Mouse (Mus musculus) brain, adult 2 months (tissue): Measurements from ENCODE around the gene Ppp1r14c.
"Not testable (repeated sequence)": the region's sequence is repeated elsewhere in the genome, so short reads cannot be mapped to it uniquely, and the experiment has no call there.

Source experiments
- DNase-seq: peaks from one replicate; pipeline ENCODE4 v3.0.0; 2011; ENCODE audit warnings: low read depth, low spot score

Ppp1r14c gene

DNA sequence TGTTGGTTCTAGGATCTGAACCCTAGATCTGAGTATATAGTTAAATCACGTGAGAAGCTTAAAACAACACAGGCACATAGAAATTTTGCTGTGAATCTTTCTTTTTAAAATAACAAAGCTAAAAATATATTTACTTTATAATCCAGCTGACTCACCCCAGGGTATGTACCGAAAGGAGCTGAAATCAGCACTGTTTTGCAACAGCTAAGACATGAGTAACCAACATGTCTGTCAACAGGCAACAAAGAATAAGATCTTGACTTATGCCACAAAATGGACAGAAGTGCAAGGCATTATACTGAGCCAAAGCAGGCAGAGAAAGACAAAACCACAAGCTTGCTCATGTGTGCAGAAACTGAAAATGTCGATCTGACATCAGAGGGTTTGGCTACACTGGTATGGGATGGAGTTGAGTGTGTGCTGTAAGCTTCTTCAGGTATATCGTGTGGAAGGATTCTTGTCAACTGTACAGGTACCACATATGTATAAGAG is 100.3 kb downstream of the Ppp1r14c start:
- DNase-seq = no peak

DNA sequence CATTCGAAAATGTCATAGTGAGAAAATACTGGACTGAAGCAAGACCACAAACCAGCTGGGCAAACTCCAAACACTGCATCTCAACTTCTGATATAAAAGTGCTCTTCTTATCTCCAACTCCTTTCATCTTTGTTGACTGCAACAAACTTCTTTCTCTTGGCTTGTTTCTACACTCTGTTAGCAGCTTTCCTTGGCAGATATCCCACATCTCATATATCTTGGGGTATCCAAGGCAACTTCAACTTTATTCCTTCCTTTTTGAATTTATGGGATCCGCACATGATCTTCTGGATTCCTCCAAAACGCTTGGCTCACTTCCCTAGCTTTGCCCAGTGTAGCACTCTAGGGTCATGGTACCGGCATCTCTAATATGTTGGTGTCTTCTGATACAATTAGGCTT is 102.7 kb downstream of the Ppp1r14c start:
- DNase-seq = no peak

DNA sequence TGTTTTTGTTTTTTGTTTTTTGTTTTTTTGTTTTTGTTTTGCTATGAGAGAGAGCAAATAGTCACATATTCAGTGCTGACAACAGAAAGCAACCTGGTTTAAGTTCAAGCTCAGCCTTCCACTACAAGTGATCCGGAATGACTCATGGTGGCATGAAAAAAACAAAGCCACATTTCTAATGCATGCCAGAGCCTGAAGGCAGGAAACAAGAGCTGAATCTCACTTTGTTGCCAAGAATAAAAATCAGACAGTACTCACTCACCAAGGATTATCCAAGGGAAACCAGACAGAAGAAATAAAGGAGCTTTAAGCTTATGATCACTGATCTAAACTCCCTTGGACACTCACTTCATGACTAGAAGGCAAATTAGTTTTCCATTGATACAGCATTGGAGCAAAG is 110.8 kb downstream of the Ppp1r14c start:
- no peak for DNase-seq

DNA sequence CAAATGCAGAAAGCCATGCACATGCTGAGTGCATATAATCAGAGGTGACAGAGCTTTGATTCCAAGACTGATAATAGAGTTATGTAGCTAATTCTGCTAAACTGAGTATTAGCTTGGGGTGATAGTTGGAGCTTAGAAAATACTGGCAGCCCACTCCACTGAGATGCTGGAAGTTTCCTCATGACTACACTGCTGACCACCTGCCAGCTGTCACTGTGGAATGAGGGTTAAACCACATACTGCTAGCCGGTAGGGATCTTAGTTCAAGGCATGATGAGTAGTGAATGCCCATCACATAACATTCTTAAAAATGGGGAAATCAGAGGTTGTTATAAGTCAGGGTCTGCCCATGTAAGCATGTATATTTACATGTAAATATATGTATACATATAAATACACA is 113.9 kb downstream of the Ppp1r14c start:
- DNase-seq = no peak

DNA sequence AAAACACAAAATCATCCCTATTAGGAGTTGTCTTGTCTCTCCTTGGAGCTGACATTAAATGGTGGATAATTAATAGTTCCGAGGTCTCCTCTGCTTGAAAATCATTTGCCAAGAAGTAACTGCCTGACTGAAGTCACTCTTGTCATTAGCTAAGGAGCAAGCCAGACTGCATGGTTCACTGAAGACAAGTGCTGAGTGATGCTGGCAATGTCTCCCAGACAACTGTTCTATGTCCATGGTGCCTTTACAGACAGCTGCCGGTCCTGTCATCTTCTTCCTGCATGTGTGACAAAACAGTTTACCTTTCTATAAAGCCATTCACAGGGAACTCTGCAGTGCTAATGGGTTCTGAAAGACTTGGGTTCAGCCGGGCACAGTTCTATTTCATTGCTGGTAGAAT is 124.2 kb downstream of the Ppp1r14c start:
- no peak for DNase-seq

DNA sequence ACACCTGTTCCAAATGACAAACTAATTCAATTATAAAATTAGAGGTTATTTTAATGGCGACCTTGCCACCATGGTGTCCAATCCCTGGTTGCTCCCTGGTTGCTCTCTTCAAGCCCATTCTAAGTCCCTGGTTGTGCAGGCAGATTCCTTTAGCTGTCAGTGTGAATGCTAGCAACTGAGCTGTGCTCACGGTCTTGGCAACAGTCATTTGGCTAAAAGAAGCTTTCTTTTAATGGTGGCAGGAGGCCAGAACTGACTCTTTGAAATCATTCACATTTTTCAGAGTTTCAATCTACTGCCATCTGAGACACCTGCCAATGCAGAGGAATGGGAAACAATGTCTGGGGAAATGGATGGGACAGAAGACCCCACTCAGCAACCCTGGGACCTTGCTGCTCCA is 130.9 kb downstream of the Ppp1r14c start:
- DNase-seq = peak; percentile 54

DNA sequence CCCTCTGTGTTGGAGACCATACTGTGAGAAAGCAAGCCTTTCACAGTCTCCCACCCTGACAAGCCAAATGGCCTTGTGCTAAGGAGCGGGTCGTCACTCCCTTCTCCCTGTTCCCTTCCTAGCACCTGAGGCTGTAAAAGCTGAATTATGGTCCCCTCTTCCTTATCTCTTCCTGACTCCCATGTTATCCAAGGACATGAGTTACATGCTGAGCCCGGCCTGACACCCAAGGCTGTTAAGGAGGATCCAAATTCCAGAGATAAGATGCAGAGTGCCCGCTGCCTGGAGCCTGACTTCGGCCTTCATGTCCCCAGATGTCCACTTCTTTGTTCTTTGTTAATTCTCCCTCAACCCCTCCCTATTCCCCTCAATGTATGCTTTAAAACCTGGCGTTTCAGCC is 135.0 kb downstream of the Ppp1r14c start:
- not testable (repeated sequence) for DNase-seq

DNA sequence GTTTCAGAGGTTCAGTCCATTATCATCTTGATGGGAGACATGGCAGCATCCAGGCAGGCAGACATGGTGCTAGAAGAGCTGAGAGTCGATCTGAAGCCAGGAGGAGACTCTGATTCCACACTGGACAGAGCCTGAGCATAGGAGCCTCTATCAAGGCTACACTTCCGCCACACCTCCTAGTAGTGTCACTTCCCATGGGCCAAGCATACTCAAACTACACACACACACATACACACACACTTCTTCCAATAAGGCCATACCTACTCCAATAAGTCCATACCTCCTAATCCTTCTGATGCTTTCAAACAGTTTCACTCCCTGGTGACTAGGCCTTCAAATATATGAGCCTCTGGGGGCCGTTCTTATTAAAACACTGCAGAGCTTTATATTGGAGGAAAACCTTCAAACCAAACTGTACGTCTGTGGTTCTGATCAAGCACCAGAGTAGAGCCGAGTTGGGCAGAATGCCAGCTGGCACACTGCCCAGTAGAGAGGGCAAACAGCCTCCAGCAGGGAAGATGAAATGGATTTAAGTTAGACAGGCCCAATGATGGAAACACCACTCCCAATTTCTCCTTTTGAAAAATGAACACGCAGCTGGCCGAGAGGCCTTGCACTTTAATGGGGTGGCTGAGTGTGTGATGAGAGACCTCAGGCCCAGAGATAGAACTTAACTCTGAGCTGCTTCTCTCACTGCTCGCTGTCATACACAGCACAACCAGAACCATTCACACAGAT is 141.8 kb downstream of the Ppp1r14c start:
- DNase-seq = peak; percentile 53

DNA sequence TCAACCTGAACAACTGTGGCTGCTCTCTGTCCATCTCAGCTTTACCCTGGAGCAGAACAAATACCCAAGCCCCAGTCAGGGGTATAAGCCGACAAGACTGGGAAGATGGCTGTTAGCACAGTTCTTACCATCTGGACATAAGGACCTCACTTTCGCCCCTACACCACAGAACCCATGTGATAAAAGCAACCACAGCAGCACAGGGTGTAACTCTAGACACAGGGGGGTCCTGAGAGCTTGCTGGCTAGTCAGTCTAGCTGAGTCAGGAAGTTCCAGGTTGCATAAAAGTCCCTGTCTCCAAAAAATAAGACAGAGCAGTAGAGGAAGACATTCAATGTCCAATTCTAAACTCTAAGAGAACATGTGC is 142.3 kb downstream of the Ppp1r14c start:
- no peak for DNase-seq

DNA sequence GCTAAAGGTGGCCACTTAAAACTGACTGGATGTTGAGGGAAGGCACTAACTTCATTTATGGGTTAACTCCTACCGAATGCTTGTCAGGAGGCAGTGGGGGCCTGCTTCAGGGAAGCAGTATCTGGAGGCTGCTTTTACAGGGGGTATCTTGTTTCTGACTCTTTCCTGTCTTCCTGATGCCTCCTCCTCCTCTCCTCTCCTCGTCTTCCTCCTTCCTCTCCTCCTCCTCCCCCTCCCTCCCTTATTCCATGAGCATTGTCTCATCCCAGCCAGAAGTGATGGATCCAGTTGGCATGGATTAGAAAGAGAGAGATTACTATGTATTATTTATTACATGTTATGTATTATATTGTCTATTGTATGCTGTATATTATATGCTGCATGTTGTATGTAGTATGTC is 142.9 kb downstream of the Ppp1r14c start:
- DNase-seq = no peak

DNA sequence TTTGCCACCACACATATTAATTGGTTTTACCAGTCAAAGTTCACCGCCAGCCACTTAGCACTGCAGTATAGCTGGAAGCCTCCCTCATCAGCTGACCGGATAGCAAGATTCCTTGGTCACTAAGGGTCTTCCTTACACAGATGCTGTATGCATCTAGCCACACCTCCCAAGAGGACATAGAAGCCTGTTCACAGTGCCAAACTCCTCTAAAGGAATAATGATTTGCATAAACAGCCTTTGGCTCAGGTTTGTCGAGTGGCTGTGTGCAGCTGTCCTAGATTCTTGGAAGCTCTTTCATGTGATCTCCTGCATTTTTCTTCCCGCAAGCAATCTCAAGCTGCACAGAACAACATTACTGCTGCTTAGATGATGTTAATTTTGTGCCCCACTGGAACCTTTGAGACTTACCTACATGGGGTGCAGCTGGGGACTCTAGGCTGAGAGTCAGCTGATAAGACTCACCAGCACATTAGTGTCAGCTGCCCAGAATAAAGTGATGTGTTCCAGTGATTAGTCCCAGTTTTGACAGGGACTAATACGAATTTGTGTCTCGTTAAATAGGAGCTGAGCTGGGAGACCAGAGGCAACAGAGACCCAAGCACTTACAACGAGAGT is 143.9 kb downstream of the Ppp1r14c start:
- peak; percentile 51 for DNase-seq

DNA sequence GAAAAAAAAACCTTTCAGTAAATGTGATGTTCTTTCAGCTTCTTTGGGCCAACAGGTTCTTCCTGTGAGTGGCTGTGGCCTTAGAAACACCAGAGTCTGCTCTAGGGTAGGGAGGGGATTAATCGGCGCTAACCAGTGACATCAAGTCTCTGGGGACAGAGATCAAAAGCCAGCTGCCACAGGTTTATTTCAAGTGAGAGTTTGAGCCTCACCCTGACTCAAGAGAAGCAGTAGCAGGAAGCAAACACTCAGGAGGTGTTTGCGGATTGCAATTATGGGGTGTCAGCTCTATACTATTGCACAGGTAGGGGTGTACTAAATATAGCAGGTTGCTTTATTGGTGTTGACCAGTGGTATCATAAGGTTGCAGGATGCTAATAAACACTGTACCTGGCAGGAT is 144.6 kb downstream of the Ppp1r14c start:
- no peak for DNase-seq

DNA sequence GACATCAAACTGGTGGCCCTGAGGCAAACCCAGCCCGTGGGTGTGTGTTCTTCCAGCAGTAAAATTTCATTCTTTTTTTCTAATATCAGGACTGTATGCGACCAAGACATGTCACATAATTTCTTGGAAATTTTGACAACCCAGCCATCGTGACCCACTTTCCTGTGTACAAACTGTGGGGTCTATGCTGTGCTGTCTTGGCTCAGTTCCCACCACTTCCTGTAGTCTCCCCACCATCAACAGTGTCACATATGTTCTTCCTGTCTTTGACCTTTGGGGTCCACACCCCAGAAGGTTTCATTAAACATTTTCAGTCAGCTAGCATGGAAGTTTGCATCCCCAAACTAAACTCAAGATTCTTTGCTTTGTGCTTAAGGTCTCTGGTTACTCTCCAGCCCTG is 145.5 kb downstream of the Ppp1r14c start:
- DNase-seq = no peak

DNA sequence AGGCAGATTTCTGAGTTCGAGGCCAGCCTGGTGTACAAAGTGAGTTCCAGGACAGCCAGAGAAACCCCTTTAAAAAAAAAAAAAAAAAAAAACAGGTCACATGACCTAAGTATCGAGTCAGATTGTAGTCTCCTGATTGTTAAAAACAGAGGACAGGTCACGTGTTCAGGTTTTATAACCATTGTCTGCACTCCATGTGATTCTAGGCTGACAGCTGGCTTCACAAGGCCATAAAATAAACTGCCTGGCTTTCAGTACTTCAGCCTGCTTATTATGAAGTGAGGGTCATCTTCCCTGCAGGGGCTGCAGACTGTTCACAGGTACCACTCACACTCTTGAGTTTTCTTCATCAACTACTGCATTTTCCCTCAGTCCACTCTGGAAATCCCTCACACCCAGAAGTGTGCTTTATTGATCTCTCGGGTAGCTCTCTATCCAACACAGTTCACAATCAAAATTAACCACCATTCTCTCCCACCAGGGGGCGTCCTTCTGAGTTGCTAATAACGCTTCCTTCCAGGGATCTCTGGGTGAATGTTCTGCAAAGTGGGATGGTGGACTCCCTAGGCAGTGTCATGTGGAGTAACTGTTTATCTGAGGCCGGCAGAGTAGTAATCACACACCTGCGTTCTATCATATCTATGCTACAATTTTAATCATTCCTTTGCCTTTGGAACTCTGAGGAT is 146.9 kb downstream of the Ppp1r14c start:
- DNase-seq = no peak

DNA sequence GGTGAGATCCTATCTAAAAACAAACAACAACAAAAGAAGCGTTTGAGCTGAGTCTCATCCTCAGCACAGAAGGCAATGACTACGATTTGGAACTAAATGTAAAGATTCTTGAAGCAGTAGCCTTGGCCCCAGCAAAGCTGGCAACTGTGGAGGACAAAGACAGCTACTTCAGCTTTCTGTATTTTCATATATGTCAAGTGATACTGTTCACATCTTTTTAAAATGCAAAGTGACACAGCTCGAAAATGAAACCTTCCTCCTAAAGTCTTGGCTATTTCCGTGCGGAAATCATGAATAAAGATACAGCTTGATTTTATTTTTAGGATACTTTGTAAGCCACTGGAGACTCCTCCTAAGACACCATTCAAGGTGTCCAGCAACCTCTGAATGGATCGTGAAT is 148.1 kb downstream of the Ppp1r14c start:
- no peak for DNase-seq
